Mouse (Mus musculus) megakaryocyte progenitor cell, adult 5-6 weeks (primary cell): ENCODE data around the gene Bbx. TPM values are rescaled to one million over a fixed set of nuclear protein-coding genes. Genes with fewer than 3 reads are reported as not detected.

Source experiments
- ATAC-seq: replicated peaks from 2 replicates; pipeline ENCODE4 v1.8.0; 2016; ENCODE audit warnings: mild to moderate bottlenecking, moderate TSS enrichment, inconsistent platforms; ENCODE audit not compliant: poor library complexity
- total RNA-seq, 2 experiments: library from RNA; stranded (forward) in 1 of 2; stranded (reverse) in 1 of 2; fragments of 157-497, 149-512 nt in 1 of 2; fragments of 200-1000 nt in 1 of 2; gene quantifications; 2 replicates each; pipeline versions ENCODE4 v1.2.3 to v1.2.4; 2015 to 2017

The Bbx gene
- 22.9 and 27.6 TPM in 2 replicates for total RNA-seq (2015)
- total RNA-seq (2017) = 20.9 and 33.1 TPM in 2 replicates

- peak; percentile 85 for ATAC-seq
These were observed at the start of gene Bbx for GRCm38 (mm10) chr16:50432062-50432878. Gene Bbx, minus strand, starts transcription at chr16:50432390.

GRCm38 (mm10) chr16:50481892-50482291 lies 49.7 kb upstream of the Bbx start:
- peak; percentile 17; the same call in 1 of the 2 replicates for ATAC-seq

- no peak for ATAC-seq
These were observed 49.2 kb upstream of the Bbx start for GRCm38 (mm10) chr16:50481341-50481740.

GRCm38 (mm10) chr16:50478695-50479094 lies 46.5 kb upstream of the Bbx start:
- no peak for ATAC-seq

- no peak for ATAC-seq
These were observed 45.4 kb upstream of the Bbx start for GRCm38 (mm10) chr16:50477628-50478027.

- 0 out of 2 replicates have a peak, but pooled peaks have one; percentile 23 for ATAC-seq
These were observed 30.2 kb upstream of the Bbx start for GRCm38 (mm10) chr16:50462226-50462870.

- ATAC-seq = no peak
These were observed 27.0 kb upstream of the Bbx start for GRCm38 (mm10) chr16:50459146-50459545.

GRCm38 (mm10) chr16:50456053-50456452 lies 23.9 kb upstream of the Bbx start:
- ATAC-seq = no peak

- ATAC-seq = peak; percentile 90
These were observed 16.9 kb upstream of the Bbx start for GRCm38 (mm10) chr16:50449086-50449485.

- ATAC-seq = peak; percentile 94
These were observed 12.8 kb upstream of the Bbx start for GRCm38 (mm10) chr16:50445014-50445413.

- ATAC-seq = no peak
These were observed 6.6 kb upstream of the Bbx start for GRCm38 (mm10) chr16:50438816-50439215.

- ATAC-seq = peak; percentile 46
These were observed 5.6 kb upstream of the Bbx start for GRCm38 (mm10) chr16:50437788-50438187.

GRCm38 (mm10) chr16:50437331-50437730 lies 5.1 kb upstream of the Bbx start:
- no peak for ATAC-seq

GRCm38 (mm10) chr16:50431011-50431981 lies 894 bp downstream of the Bbx start:
- peak; percentile 7 for ATAC-seq

- ATAC-seq = no peak
These were observed 1.7 kb downstream of the Bbx start for GRCm38 (mm10) chr16:50430515-50430877.

- peak; percentile 20 for ATAC-seq
These were observed 2.3 kb downstream of the Bbx start for GRCm38 (mm10) chr16:50429692-50430514.

- ATAC-seq = peak; percentile 5; the same call in 1 of the 2 replicates
These were observed 3.1 kb downstream of the Bbx start for GRCm38 (mm10) chr16:50428871-50429691.

GRCm38 (mm10) chr16:50420130-50420529 lies 12.1 kb downstream of the Bbx start:
- ATAC-seq = peak; percentile 52; the same call in 1 of the 2 replicates

- no peak for ATAC-seq
These were observed 16.8 kb downstream of the Bbx start for GRCm38 (mm10) chr16:50415406-50415805.
